Mouse (Mus musculus): Measurements from ENCODE around the gene Sugt1. TPM values are rescaled to one million over a fixed set of nuclear protein-coding genes. Genes with fewer than 3 reads are reported as not detected.

The Sugt1 gene
- polyA plus RNA-seq, 1 experiment from 2014 or later: 106 TPM

GRCm38 (mm10) chr14:79591611-79592010 lies 4.1 kb downstream of the Sugt1 start:
- Histone ChIP-seq H3K9ac (ENCODE audit: low read depth, low read length) (no peak overlapping the region), H3K9me3 (replicated peaks; ENCODE audit: control insufficient read depth, low read length, poor library complexity, severe bottlenecking) (no peaks in the 10 kb centered on the region), H3K4me1 (ENCODE audit: control insufficient read depth, insufficient read depth, low read length) (peaks cover 16% of the 10 kb centered on the region), H3K4me3 (ENCODE audit: low read depth, low read length) (no peak overlapping the region), H3K27me3 (ENCODE audit: control insufficient read depth, insufficient read depth, low read depth, low read length) (no peaks in the 10 kb centered on the region), H3K36me3 (ENCODE audit: control insufficient read depth, insufficient read depth, low read length) (no peaks in the 10 kb centered on the region; the same call in 1 of the 2 replicates), H3K27ac (ENCODE audit: low read length) (no peak overlapping the region), H3K4me2 (ENCODE audit: low read length) (no peak overlapping the region)
- 90% methylated on average over 2 of the region's 2 CpGs for WGBS
- no peak for ATAC-seq

GRCm38 (mm10) chr14:79594069-79594468 lies 6.6 kb downstream of the Sugt1 start:
- no peak for ATAC-seq
- Histone ChIP-seq H3K4me2 (ENCODE audit: low read length) (no peak overlapping the region), H3K27me3 (ENCODE audit: control insufficient read depth, insufficient read depth, low read depth, low read length) (no peaks in the 10 kb centered on the region), H3K9me3 (replicated peaks; ENCODE audit: control insufficient read depth, low read length, poor library complexity, severe bottlenecking) (no peaks in the 10 kb centered on the region), H3K36me3 (ENCODE audit: control insufficient read depth, insufficient read depth, low read length) (peaks cover 4% of the 10 kb centered on the region), H3K4me3 (ENCODE audit: low read depth, low read length) (no peak overlapping the region), H3K27ac (ENCODE audit: low read length) (no peak overlapping the region), H3K4me1 (ENCODE audit: control insufficient read depth, insufficient read depth, low read length) (peaks cover 5% of the 10 kb centered on the region), H3K9ac (ENCODE audit: low read depth, low read length) (no peak overlapping the region)
- WGBS: 82% methylated on average over 5 of the region's 5 CpGs

GRCm38 (mm10) chr14:79596602-79597001 lies 9.1 kb downstream of the Sugt1 start:
- ATAC-seq: no peak
- Histone ChIP-seq H3K9me3 (replicated peaks; ENCODE audit: control insufficient read depth, low read length, poor library complexity, severe bottlenecking) (no peaks in the 10 kb centered on the region), H3K4me3 (ENCODE audit: low read depth, low read length) (no peak overlapping the region), H3K4me1 (ENCODE audit: control insufficient read depth, insufficient read depth, low read length) (no peaks in the 10 kb centered on the region), H3K4me2 (ENCODE audit: low read length) (no peak overlapping the region), H3K36me3 (ENCODE audit: control insufficient read depth, insufficient read depth, low read length) (peaks cover 10% of the 10 kb centered on the region), H3K27ac (ENCODE audit: low read length) (no peak overlapping the region), H3K27me3 (ENCODE audit: control insufficient read depth, insufficient read depth, low read depth, low read length) (no peaks in the 10 kb centered on the region), H3K9ac (ENCODE audit: low read depth, low read length) (no peak overlapping the region)
- WGBS: 83% methylated on average over 4 of the region's 4 CpGs

- ATAC-seq: no peak
- 81% methylated on average over 2 of the region's 2 CpGs for WGBS
- Histone ChIP-seq H3K4me3 (ENCODE audit: low read depth, low read length) (no peak overlapping the region), H3K4me1 (ENCODE audit: control insufficient read depth, insufficient read depth, low read length) (no peaks in the 10 kb centered on the region), H3K9ac (ENCODE audit: low read depth, low read length) (no peak overlapping the region), H3K27me3 (ENCODE audit: control insufficient read depth, insufficient read depth, low read depth, low read length) (no peaks in the 10 kb centered on the region), H3K4me2 (ENCODE audit: low read length) (no peak overlapping the region), H3K36me3 (ENCODE audit: control insufficient read depth, insufficient read depth, low read length) (peaks cover 38% of the 10 kb centered on the region), H3K9me3 (replicated peaks; ENCODE audit: control insufficient read depth, low read length, poor library complexity, severe bottlenecking) (no peaks in the 10 kb centered on the region), H3K27ac (ENCODE audit: low read length) (no peak overlapping the region)
These were observed 18.4 kb downstream of the Sugt1 start for GRCm38 (mm10) chr14:79605881-79606280.

- Histone ChIP-seq H3K9ac (ENCODE audit: low read depth, low read length) (no peak overlapping the region), H3K4me1 (ENCODE audit: control insufficient read depth, insufficient read depth, low read length) (no peaks in the 10 kb centered on the region), H3K36me3 (ENCODE audit: control insufficient read depth, insufficient read depth, low read length) (peaks cover 43% of the 10 kb centered on the region), H3K27ac (ENCODE audit: low read length) (no peak overlapping the region), H3K4me3 (ENCODE audit: low read depth, low read length) (no peak overlapping the region), H3K27me3 (ENCODE audit: control insufficient read depth, insufficient read depth, low read depth, low read length) (no peaks in the 10 kb centered on the region), H3K4me2 (ENCODE audit: low read length) (no peak overlapping the region), H3K9me3 (replicated peaks; ENCODE audit: control insufficient read depth, low read length, poor library complexity, severe bottlenecking) (no peaks in the 10 kb centered on the region)
- WGBS: 98% methylated on average over 6 of the region's 6 CpGs
- no peak for ATAC-seq
These were observed 18.9 kb downstream of the Sugt1 start for GRCm38 (mm10) chr14:79606392-79606791.

- peaks cover 41% of the 10 kb centered on the region for H3K36me3 ChIP-seq (ENCODE audit: control insufficient read depth, insufficient read depth, low read length)
- 89% methylated on average over 3 of the region's 3 CpGs for WGBS
- ATAC-seq: no peak
These were observed 19.4 kb downstream of the Sugt1 start for GRCm38 (mm10) chr14:79606867-79607266.

GRCm38 (mm10) chr14:79607352-79607751 lies 19.9 kb downstream of the Sugt1 start:
- Histone ChIP-seq H3K27me3 (ENCODE audit: control insufficient read depth, insufficient read depth, low read depth, low read length) (no peaks in the 10 kb centered on the region), H3K4me2 (ENCODE audit: low read length) (no peak overlapping the region), H3K36me3 (ENCODE audit: control insufficient read depth, insufficient read depth, low read length) (peaks cover 41% of the 10 kb centered on the region), H3K9ac (ENCODE audit: low read depth, low read length) (no peak overlapping the region), H3K27ac (ENCODE audit: low read length) (no peak overlapping the region), H3K4me1 (ENCODE audit: control insufficient read depth, insufficient read depth, low read length) (no peaks in the 10 kb centered on the region), H3K4me3 (ENCODE audit: low read depth, low read length) (no peak overlapping the region), H3K9me3 (replicated peaks; ENCODE audit: control insufficient read depth, low read length, poor library complexity, severe bottlenecking) (no peaks in the 10 kb centered on the region)
- no peak for ATAC-seq
- WGBS: 94% methylated on average over 4 of the region's 4 CpGs

More at GRCm38 (mm10) chr14:79606867-79607266, 19.4 kb downstream of the Sugt1 start:
- H3K27me3 ChIP-seq (ENCODE audit: control insufficient read depth, insufficient read depth, low read depth, low read length): no peaks in the 10 kb centered on the region
- H3K4me3 ChIP-seq (ENCODE audit: low read depth, low read length): no peak overlapping the region
- no peaks in the 10 kb centered on the region for H3K9me3 ChIP-seq (replicated peaks; ENCODE audit: control insufficient read depth, low read length, poor library complexity, severe bottlenecking)
- no peak overlapping the region for H3K9ac ChIP-seq (ENCODE audit: low read depth, low read length)
- H3K4me2 ChIP-seq (ENCODE audit: low read length): no peak overlapping the region
- H3K4me1 ChIP-seq (ENCODE audit: control insufficient read depth, insufficient read depth, low read length): no peaks in the 10 kb centered on the region
- no peak overlapping the region for H3K27ac ChIP-seq (ENCODE audit: low read length)

GRCm38 (mm10) chr14:79608286-79608685 lies 20.8 kb downstream of the Sugt1 start:
- 87% methylated on average over 6 of the region's 6 CpGs for WGBS
- Histone ChIP-seq H3K4me1 (ENCODE audit: control insufficient read depth, insufficient read depth, low read length) (no peaks in the 10 kb centered on the region), H3K27ac (ENCODE audit: low read length) (no peak overlapping the region), H3K36me3 (ENCODE audit: control insufficient read depth, insufficient read depth, low read length) (peaks cover 39% of the 10 kb centered on the region), H3K9ac (ENCODE audit: low read depth, low read length) (no peak overlapping the region), H3K27me3 (ENCODE audit: control insufficient read depth, insufficient read depth, low read depth, low read length) (no peaks in the 10 kb centered on the region), H3K4me3 (ENCODE audit: low read depth, low read length) (no peak overlapping the region), H3K4me2 (ENCODE audit: low read length) (no peak overlapping the region), H3K9me3 (replicated peaks; ENCODE audit: control insufficient read depth, low read length, poor library complexity, severe bottlenecking) (no peaks in the 10 kb centered on the region)
- ATAC-seq: no peak

- Histone ChIP-seq H3K4me2 (ENCODE audit: low read length) (no peak overlapping the region), H3K4me1 (ENCODE audit: control insufficient read depth, insufficient read depth, low read length) (no peaks in the 10 kb centered on the region), H3K36me3 (ENCODE audit: control insufficient read depth, insufficient read depth, low read length) (peaks cover 18% of the 10 kb centered on the region), H3K27ac (ENCODE audit: low read length) (no peak overlapping the region), H3K4me3 (ENCODE audit: low read depth, low read length) (no peak overlapping the region), H3K27me3 (ENCODE audit: control insufficient read depth, insufficient read depth, low read depth, low read length) (no peaks in the 10 kb centered on the region), H3K9me3 (replicated peaks; ENCODE audit: control insufficient read depth, low read length, poor library complexity, severe bottlenecking) (no peaks in the 10 kb centered on the region), H3K9ac (ENCODE audit: low read depth, low read length) (no peak overlapping the region)
- peak; percentile 74 for ATAC-seq
- 79% methylated on average over 8 of the region's 8 CpGs for WGBS
These were observed 29.8 kb downstream of the Sugt1 start for GRCm38 (mm10) chr14:79617121-79617828.
